Comparison of ENCODE assay signal across 11 mouse cellular contexts in the genomic region with DNA sequence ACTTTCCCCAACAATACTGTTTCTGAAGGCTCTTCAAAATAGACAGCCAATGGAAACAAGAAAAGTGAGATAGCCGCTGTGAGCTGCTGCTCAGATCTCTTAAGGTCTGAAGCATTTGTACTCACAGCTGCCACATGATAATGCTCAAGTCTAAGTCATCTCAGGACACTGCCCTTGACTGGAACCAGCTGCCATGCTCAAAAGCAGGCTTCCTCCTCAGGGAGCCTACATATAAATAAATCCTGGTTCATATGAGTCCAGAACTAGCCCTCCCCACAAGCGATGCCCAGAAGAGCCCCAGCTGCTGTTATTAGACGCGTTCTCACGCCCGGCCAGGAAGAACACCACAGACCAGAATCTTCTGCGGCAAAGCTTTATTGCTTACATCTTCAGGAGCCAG.
DNase-seq lines count a peak whose midpoint lies in the region; ATAC-seq and TF ChIP-seq lines count a peak whose summit lies in the region.
"Had no signal": no experiment of that assay in that cellular context is flagged by ENCODE, and none has a peak within 500 bp of the region (broad histone marks: within the 10 kb centered on the region; RNA-seq: fewer than 3 reads in every experiment).

No protein-coding gene starts in this region.

- H3K9ac ChIP-seq in kidney, postnatal 0 days (ENCODE audit: low read depth, low read length), result no peak overlapping the region
- H3K9ac ChIP-seq in forebrain, embryonic 15.5 days (replicated peaks), result no peak overlapping the region
- H3K9ac ChIP-seq: heart, embryonic 15.5 days had no signal

- no peaks in the 10 kb centered on the region for H3K4me1 ChIP-seq in kidney, postnatal 0 days (replicated peaks; ENCODE audit: insufficient read depth, low read length)
- peaks cover 7% of the 10 kb centered on the region; the same call in 1 of the 2 replicates for H3K4me1 ChIP-seq in forebrain, embryonic 15.5 days
- H3K4me1 ChIP-seq: heart, embryonic 15.5 days had no signal

- intact Hi-C loops in heart, postnatal 25 days (cut with DNase I), result no loop called here
- intact Hi-C loops in left cerebral cortex, postnatal 36 days (cut with DNase I), result no loop called here

- no peak overlapping the region for H3K4me2 ChIP-seq in kidney, postnatal 0 days (ENCODE audit: low read length)
- no peak overlapping the region for H3K4me2 ChIP-seq in forebrain, embryonic 15.5 days (replicated peaks)
- H3K4me2 ChIP-seq: heart, embryonic 15.5 days; liver, embryonic 11.5 days had no signal

- ATAC-seq in kidney, postnatal 0 days (replicated peaks; ENCODE audit: low FRiP score, low read depth), result peak; percentile 80
- ATAC-seq in forebrain, embryonic 15.5 days (replicated peaks), result no peak

- H3K4me3 ChIP-seq in kidney, postnatal 0 days (replicated peaks; ENCODE audit: low read depth, low read length), result no peak overlapping the region
- no peak overlapping the region for H3K4me3 ChIP-seq in forebrain, embryonic 15.5 days
- H3K4me3 ChIP-seq: heart, embryonic 15.5 days had no signal

- 71% methylated on average over 7 of the region's 7 CpGs for WGBS in kidney, postnatal 0 days
- 97% methylated on average over 7 of the region's 7 CpGs for WGBS in forebrain, embryonic 15.5 days

- H3K27ac ChIP-seq in kidney, postnatal 0 days, result no peak overlapping the region
- H3K27ac ChIP-seq in forebrain, embryonic 15.5 days (replicated peaks), result no peak overlapping the region
- H3K27ac ChIP-seq: heart, embryonic 15.5 days had no signal

- no peaks in the 10 kb centered on the region for H3K36me3 ChIP-seq in kidney, postnatal 0 days (ENCODE audit: insufficient read depth, low read length)
- no peaks in the 10 kb centered on the region for H3K36me3 ChIP-seq in forebrain, embryonic 15.5 days
- H3K36me3 ChIP-seq: heart, embryonic 15.5 days had no signal

- no peaks in the 10 kb centered on the region for H3K27me3 ChIP-seq in kidney, postnatal 0 days (ENCODE audit: insufficient read depth, low read length)
- no peaks in the 10 kb centered on the region for H3K27me3 ChIP-seq in forebrain, embryonic 15.5 days
- H3K27me3 ChIP-seq: heart, embryonic 15.5 days had no signal

- no peak for TF ChIP-seq CTCF in kidney, postnatal 0 days (IDR thresholded peaks at IDR 0.05; ENCODE audit: low read depth)

- peak; percentile 39 to 44 for DNase-seq in heart, adult 9 months (ENCODE audit: low spot score in 2 of 2)
- peak; percentile 7 for DNase-seq in heart, postnatal 25 days (ENCODE audit: low spot score)
- DNase-seq in kidney, postnatal 0 days (ENCODE audit: low spot score), result peak; percentile 76
- DNase-seq in lung, postnatal 25 days (ENCODE audit: low spot score), result peak; percentile 41
- no peak for DNase-seq in adrenal gland, postnatal 25 days
- no peak for DNase-seq in left cerebral cortex, postnatal 36 days (ENCODE audit: low spot score in 2 of 2)
- DNase-seq: adrenal gland, adult 8-10 months; thymus, postnatal 36 days had no signal

- no peaks in the 10 kb centered on the region for H3K9me3 ChIP-seq in kidney, postnatal 0 days (replicated peaks; ENCODE audit: low read length)
- no peaks in the 10 kb centered on the region for H3K9me3 ChIP-seq in forebrain, embryonic 15.5 days
- H3K9me3 ChIP-seq: heart, embryonic 15.5 days had no signal

Comparison
In these comparisons a context has a peak if more than half of its experiments do, and no peak if none do; other contexts are left out.
1. DNase-seq: peak in heart, adult 9 months (2 of 2), heart, postnatal 25 days (single experiment), kidney, postnatal 0 days (single experiment) and lung, postnatal 25 days (single experiment); none in adrenal gland, postnatal 25 days (single experiment) and left cerebral cortex, postnatal 36 days (0 of 2).